Mouse (Mus musculus) heart, postnatal 0 days (tissue): ENCODE results near the gene Plppr1.

Experiments
- CTCF ChIP-seq: IDR thresholded peaks from 2 replicates; pipeline ENCODE4 v1.5.1; 2016; ENCODE audit warnings: antibody characterized with exemption, control low read depth, low read depth
- EP300 ChIP-seq: IDR thresholded peaks from 2 replicates; pipeline ENCODE4 v1.6.1; 2016; ENCODE audit warnings: antibody characterized with exemption, low read depth

GRCm38 (mm10) chr4:49178101-49178500 lies 119.0 kb downstream of the Plppr1 start:
- TF ChIP-seq CTCF = no peak
- no peak for TF ChIP-seq EP300
